Mouse (Mus musculus): Measurements from ENCODE around the gene Kirrel3. TPM values are rescaled to one million over a fixed set of nuclear protein-coding genes. Genes with fewer than 3 reads are reported as not detected.
A peak's percentile ranks its signal among the peaks of the same experiment; 100 is the strongest.

Kirrel3 gene
- total RNA-seq, 2 experiments from 2014 or later, result 48.3 to 53.3 TPM

DNA sequence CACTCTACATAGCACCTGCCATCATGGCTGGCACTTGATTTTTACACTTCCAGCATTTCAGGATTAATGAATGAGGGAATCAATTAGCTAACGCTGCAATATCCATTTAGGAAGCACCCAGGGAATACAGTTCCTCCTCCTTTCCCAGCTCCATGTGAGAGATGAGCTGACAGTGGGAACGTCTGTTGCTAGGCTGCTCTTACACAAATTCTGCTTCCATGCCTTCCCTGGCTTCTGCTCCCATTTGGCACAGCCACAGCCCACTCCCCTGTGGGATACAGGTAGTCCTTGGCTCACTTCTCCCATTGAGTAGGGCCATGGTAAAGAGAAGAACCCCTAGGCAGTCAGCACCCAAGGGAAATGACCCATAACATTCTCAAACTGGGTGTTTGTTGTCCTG, 185.2 kb downstream of the Kirrel3 start:
- no peak for DNase-seq (ENCODE audit: low spot score in 2 of 2)

DNA sequence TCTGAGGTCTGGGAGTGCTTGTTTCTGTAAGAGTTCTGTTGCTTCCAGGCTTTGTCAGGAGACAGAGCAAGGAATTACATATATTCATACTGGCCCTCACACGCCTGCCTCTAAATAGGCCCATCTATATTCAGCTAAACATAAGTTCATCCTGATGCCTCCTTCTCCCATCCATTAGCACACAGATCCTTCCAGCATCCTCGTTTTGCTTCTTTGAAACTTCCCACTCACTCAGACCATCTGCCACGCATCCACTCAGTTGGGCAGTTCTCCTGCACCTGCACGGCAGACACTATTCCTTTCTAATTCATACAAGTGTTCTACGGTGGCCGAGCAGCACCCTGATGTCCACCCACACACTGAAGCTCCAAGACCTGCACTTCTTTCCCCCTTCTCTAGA, 201.1 kb downstream of the Kirrel3 start:
- DNase-seq (ENCODE audit: low spot score in 2 of 2), result peak; percentile 39 to 63

DNA sequence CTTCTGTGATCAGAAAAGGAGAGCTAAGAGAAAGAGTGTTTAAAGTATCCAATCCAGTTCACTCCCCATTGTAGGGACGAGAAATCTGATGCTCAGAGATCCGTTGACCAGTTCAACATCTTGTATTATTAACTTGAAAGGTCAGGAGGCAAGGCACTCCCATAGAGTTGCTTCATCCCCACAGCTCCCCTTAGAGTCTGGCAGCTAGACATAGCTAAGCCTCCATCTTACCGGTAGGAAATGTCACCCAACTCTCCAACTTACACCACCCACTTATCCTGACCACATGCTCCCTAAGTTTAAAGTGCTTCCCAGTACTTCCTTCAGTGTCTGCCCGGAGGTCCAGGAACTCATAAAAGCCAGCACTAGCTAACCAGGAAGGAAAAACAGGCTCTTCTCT, 202.7 kb downstream of the Kirrel3 start:
- no peak for DNase-seq (ENCODE audit: low spot score in 2 of 2)

DNA sequence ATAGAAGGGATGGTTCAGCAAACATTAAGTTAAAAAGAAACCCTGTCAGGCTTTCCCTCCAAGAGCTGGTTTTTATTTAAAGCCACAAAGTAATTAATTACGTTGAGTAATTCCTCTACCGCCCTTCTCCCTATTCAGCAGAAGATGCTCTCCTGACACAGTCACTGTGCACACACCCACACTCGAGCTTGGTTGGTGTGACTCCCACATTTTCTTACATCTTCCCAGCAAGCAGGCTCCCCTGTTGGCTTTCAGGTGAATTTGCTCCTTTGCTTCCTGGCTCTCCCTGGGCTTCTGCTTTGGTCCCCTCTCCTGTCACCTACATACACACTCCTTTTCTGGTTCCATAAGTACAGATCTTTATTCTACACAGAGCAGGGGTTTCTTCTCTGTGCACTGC, 203.7 kb downstream of the Kirrel3 start:
- DNase-seq (ENCODE audit: low spot score in 2 of 2), result no peak

DNA sequence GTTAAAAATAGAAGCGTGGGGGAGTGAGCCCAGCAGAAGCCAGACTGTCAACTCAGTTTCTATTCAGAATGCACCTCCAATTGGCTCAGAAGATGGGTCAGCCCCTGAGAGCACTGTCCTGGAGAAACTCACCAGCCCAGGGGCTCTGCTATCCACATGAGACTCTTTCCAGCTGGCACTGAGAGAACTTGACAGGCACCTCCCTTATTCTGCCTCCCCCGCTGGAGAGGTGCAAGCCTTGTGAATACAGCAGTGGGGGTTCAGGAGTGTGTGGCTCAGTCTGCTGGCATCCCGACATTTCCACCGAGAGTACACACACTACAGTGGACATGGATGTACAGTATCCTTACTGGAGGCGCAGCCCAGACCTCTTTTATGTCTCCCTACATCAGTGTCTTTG, 210.0 kb downstream of the Kirrel3 start:
- no peak for DNase-seq (ENCODE audit: low spot score in 2 of 2)

DNA sequence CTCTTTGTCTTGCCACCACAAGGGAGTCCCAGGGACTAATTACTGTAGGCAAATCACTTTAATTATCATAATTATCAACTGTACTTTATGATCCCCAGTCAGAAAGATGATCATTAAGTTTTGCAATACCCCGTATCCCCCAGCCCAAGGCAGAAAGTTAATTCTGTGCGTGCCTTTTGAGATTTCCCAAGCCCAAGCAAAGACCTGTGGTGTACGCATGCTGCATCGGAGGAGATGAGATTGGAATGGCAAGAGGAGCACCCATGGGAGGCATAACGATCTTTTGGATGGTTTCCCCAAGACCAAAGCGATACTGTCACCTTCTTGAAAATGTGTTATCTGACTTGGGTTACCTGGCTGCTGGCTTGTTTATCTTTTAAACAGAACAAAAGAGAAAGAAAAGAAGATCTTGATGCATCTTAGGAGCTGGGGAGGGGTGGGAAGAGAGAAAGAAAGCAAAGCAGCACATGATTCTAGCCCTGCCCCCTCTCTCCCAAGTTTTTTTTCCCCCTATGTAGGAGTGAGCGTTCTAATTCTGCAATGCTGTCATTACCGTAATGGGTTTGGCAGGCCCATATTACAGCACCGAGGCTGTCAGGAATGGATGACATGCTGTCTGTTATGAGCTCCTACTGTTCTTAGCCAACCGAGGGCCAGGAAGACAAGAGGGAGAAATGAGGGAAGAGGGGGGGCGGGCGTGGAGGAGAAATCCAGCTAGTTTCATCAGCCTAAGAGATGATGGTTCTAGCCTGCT, 218.0 kb downstream of the Kirrel3 start:
- no peak for DNase-seq (ENCODE audit: low spot score in 2 of 2)

DNA sequence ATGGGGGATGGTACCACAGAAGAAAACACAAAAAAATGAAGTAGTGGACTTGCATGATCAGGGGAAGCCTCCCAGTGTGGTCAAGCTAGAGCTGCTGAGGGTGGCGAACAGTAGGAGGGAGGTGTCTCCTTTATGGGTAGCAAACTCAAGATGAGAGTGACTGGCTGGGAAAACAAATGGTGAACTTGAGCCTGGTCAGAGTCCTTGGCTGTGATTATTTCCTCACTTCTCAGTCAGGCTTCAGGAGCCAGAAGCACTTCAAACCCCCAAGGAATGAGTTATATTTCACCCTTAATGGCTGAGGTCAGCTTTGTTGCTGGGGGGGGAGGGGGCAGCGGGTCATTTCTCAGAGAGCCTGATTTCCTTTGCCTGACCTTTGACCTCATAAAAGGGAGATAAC, 218.7 kb downstream of the Kirrel3 start:
- DNase-seq (ENCODE audit: low spot score in 2 of 2), result no peak

DNA sequence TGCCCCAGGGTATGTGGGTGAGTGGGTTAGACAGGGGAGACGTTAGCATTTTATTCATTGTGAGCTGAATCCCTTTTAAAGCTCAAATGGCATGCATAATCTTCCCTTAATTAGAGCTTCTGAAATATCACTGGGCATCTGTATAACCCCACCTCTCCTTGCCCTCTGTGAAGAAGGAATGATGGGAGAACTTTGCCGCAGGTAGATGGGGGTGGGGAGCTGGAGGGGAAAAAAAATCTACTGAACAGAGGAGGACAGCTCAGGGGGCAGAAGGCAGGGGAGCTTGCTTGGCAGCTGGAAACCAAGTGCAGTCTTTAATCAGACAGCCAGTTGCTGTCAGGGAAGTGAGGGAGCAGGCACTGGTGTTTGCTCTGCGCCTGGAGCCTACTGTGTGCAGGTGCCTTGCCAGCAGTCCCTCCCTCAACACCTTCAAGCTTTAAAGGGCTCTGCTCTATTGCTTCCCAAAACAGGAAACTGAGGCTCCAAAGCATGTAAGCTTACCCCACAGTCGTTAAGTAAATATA, 220.7 kb downstream of the Kirrel3 start:
- no peak for DNase-seq (ENCODE audit: low spot score in 2 of 2)

DNA sequence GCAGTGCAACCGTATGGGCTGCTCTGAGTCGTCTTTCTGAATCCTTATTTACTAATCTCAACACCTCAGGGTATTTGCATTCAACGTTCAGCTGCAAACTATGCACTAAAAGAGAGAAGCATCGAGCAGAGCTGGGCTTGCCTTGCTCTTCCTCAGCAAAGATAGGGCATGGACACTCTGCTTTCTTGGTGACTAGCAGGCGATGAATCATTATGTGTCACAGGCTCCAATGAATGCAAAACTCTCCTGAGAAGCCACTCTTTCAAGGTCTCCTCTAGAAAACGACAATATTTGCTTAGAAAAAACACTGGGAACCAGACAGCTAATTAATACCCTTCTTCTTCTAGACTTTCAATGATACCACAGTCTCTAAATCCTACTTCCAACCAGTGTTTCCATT, 223.0 kb downstream of the Kirrel3 start:
- no peak for DNase-seq (ENCODE audit: low spot score in 2 of 2)

DNA sequence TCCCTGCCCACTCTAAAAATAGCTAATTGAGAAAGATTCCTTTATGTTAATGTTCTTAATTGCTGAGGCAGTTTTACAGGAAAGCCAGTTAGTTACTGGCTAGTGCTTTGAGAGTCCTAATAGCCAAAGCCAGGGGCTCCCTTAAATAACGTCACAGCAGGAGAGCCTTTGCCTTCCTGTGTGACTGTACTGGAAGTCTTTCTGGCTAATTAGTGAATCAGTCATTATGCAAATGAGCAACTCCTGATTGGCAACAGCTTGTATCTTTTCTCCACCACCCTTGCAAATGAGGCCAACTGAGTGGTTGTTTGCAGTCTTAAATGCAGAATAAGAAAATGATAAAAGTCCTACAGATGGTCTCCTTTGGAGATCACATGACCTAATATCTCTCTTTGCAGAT, 226.3 kb downstream of the Kirrel3 start:
- no peak for DNase-seq (ENCODE audit: low spot score in 2 of 2)

DNA sequence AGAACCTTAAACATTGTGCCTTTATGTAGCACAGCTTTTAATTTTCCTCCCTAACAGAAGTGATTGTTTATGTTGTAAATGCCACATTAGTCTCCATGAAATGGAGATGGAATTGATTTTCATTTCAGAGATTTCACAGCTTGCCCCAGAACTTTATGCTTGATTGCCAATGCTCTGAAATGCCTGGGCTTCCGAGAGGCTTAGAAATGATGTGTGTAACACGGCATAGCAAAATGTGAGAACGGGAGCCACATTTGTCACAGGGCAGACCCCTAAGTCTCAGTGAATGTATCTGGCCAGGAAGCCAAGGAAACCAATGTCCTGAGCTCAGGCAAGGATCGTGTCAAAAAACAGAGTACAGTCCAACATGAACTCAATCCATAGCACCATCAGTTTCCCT, 227.3 kb downstream of the Kirrel3 start:
- DNase-seq (ENCODE audit: low spot score in 2 of 2), result no peak

DNA sequence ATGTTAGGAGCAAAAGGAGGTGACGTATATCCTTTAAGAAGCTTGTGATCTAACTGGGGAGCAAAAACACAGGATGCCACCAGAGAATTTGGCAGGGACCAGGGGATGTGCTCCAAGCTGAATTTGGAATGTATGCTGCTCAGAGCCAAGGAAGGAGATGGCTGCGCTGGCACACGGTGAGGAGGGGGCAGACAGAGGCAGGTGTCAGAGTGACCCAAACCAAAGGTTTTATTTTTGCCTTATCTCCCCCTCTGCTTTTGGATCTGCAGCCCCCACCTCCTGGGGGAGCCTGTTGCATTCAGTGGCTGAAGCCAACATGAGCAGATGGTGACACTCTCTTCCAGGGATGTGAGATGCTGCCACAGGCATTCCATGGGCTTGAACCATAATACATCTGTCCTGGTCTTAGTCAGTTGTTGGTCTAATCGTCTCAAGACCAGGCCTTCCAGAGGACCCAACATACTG, 227.8 kb downstream of the Kirrel3 start:
- no peak for DNase-seq (ENCODE audit: low spot score in 2 of 2)

DNA sequence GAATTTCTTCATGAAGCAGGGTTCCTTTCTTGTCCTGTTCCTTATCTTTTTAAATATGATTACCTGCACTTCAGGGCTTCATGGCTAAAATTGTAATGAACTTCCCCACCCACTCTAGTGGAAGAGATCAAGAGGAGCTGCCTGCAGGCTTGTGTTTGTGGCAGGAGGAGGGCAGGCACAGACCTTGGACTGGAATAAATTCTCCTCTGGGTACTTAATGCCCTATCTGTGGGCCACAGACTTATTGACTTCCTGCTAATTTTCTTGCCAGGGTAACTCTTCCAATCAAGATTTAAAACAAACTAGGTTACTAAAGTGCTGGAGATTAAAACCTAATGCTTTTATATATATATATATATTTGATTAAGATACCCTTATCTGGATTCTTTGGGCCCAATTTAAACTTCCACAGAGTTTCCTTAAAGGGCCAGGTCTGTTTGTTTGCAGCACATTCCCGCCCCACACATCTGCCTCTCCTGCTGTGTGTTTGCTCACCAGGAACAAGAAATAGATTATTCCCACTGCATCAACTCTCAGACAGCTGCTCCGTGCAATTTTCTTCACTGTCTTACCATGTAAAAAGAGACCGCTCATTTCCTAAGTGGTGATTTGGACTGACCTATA, 229.4 kb downstream of the Kirrel3 start:
- DNase-seq (ENCODE audit: low spot score in 2 of 2), result no peak

DNA sequence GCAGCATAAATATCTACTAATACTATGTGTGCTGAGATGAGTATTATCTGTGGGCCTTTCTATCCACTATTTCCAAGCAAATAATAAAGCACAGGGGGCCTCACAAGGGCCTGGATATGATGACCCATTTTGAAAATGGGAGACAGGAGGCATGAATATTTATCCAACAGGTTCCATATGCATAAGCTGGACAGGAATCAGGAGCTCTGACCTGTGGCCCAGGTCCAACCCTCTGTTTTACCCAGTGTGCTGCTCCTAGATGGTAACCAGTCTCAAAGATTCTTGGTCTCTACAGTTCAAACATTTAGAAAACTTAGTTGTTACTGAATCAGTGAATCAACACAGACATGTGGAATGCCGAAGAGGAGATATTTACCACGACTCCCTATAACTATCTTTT, 230.8 kb downstream of the Kirrel3 start:
- no peak for DNase-seq (ENCODE audit: low spot score in 2 of 2)

DNA sequence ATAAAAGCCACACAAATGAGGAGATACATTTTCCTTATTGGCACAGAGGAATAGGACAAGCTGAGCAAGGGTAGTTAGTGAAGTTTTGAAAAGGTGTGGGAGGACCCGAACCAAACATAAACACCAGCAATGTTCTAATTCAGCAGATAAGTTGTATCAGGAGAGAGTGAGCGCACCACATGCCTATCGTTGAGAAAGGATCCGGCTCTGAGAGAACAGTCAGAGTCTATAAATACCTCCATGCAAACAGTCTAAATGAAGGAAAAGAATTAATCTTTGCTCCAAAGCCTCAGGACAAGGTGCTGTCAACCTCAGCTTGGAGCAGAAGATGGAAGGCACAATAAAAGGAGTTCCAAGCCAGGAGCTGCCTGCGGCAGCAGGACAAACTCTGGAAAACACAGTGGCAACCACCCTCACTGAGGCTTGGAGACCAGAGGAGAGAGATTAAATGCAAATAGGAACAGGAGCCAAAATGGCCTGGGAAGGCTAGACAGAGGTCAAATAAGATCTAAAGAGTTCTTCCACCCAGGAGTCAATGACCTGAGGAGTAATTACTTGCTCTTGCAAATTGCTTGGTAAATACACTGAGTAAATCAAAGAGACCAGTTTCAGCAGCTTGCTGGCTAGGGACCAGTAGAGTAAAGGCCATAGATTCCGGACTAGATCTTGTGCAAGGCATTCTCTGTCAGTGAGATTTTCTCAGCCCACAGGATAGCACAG, 235.9 kb downstream of the Kirrel3 start:
- no peak for DNase-seq (ENCODE audit: low spot score in 2 of 2)

DNA sequence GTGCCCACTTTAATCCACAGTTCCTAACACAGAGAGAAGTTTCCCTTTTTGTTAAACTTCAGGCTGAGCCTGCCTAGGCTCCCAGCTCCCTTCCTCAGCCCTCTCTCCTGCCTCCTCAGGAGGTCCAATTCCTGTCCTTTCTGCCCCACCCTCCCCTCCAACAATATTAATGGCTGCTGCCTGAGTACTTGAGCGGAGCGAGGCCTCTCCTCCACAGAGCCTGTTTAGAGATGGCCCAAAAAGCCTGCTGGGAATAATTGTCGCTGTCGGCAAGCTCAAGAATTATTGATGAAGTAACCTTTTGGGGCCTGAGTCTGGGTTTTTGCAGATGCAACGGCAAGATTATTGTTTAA, 236.5 kb downstream of the Kirrel3 start:
- no peak for DNase-seq (ENCODE audit: low spot score in 2 of 2)

DNA sequence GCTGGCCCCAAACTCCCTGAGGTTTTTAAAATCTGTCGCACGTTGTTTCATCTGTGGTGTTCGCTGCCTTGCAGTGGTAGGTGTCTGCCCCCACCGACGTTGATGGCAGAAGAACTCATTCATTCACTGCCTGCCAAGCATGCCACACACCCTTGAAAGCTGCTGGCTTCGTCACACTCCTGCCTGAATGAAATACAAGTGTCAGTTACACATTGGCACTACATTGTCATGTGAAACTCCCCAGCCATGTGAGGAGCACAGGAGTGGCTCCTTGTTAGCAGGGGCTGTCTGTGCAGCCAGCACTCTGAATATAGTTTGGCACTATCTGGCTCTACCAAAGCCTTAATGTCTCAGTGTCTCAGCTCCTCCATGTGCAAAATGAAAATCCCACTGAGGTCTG, 246.8 kb downstream of the Kirrel3 start:
- no peak for DNase-seq (ENCODE audit: low spot score in 2 of 2)

DNA sequence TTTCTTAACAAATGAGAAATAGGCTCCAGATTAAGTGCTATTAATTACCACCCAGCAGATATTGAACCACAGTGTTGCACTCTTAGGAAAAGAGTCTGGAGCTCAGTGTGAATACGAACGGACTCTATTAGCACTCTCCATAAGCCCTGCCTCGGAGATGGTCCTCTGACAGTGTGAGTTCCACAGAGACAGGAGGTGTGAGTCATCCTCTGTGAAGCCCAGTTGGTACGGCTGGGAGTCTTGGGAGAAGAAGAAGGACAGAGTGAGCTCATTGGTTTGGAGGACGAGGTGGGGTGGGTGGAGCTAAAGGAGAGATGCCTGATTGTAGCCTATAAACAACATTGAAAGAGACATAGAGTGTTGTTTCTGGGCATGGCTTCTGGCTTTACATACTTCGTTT, 247.9 kb downstream of the Kirrel3 start:
- DNase-seq (ENCODE audit: low spot score in 2 of 2), result no peak

DNA sequence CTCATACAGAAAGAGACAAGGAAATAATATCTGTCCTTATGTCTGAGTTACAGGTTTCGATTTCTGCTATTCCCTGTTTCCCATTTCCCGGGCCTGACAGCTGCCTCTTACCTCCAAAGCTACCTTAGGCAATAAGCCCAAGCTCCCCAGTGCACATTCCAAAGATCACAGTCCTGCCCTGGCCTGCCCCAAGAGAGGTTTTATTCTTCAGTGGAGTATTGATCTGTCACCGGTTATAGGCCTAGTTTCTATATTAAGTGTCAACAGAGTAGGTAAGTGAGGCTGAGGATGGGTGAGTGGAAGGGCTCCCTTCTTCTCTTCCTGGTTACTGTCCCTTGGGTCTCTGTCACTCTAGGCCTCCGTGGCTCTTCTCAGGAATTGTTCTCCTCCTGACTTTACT, 249.3 kb downstream of the Kirrel3 start:
- no peak for DNase-seq (ENCODE audit: low spot score in 2 of 2)

DNA sequence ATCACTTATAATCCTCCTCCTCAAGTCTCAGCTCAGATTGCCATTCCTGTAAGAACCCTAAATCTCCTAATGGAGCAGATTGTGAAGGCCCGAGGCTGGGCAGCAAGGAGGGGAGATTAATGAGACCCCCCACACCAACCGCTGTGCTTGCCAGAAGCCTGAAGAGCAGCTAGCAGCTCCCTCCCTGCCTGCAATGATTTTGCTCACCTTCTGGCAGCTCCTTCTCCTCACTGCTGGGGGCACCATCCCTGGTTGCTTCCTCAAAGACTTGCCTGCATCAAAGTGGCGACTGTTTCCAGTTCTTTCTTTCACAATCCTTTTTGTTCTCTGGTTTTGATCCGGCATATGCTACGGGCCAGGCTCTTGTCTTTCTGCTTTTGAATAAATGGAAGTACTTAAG, 253.7 kb downstream of the Kirrel3 start:
- DNase-seq (ENCODE audit: low spot score in 2 of 2), result no peak

DNA sequence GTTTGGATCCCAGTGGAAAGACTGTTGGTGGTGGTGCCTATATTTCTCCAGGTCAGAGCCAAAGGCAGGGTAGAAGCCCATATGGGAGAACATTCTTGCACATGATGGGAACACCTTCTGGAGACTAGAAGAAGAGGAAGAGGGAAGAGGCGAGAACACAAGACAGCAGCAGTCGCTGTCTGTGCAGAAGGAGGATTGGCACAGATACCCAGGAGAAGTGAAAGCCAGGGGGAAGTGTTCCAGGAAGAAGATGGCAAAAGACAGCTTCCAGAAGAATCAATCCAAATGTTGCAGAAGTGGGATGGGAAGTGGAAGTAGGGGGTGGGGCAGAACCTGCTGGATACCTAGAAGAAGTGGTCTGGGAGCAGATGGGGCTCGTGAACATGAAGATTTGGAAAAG, 255.1 kb downstream of the Kirrel3 start:
- no peak for DNase-seq (ENCODE audit: low spot score in 2 of 2)

DNA sequence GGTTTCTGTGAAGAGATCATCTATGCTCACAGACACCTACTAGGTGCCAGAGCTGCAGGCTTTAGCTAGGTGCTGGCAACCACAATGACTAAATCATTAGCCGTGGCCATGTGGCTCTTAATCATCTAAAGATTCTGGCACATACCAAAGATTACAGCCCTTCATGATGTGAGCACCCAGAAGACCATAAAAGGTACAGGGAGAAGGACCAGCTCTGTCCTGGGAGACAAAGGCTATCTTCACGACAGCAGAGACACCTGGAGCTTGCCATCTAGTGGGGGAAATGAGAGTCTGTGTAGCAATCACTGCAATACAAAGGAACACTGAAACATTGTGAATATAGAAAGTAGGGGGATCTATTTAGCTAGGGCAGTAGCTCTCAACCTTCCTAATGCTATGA, 262.3 kb downstream of the Kirrel3 start:
- no peak for DNase-seq (ENCODE audit: low spot score in 2 of 2)
